Comparison of ENCODE assay signal across 20 mouse cellular contexts in genomic region chr3:122252466-122253253, GRCm38 (mm10). TPM values are rescaled to one million over a fixed set of nuclear protein-coding genes. Genes with fewer than 3 reads are reported as not detected.
DNase-seq lines count a peak whose midpoint lies in the region; ATAC-seq and TF ChIP-seq lines count a peak whose summit lies in the region.
"Had no signal": no experiment of that assay in that cellular context is flagged by ENCODE, and none has a peak within 500 bp of the region (broad histone marks: within the 10 kb centered on the region; RNA-seq: fewer than 3 reads in every experiment).

No protein-coding gene starts in this region.

- ATAC-seq in megakaryocyte-erythroid progenitor cell, adult 5-6 weeks (replicated peaks; ENCODE audit: low FRiP score, low TSS enrichment, poor library complexity, severe bottlenecking) = peak; percentile 26; the same call in 1 of the 2 replicates
- ATAC-seq: forebrain, embryonic 14.5 days; hindbrain, embryonic 16.5 days had no signal

- TF ChIP-seq POLR2A in cortical plate, adult 2 months (IDR thresholded peaks at IDR 0.05; ENCODE audit: extremely low read depth, insufficient read depth, low read length) = no peak

- peak overlapping the region; percentile 39; the same call in 1 of the 2 replicates for H3K27ac ChIP-seq in layer of hippocampus, adult 2 months
- peak overlapping the region; percentile 46; the same call in 1 of the 2 replicates for H3K27ac ChIP-seq in cortical plate, adult 2 months (ENCODE audit: insufficient read depth, low read length)
- H3K27ac ChIP-seq: embryonic facial prominence, embryonic 13.5 days; kidney, embryonic 15.5 days had no signal

- peaks cover 4% of the 10 kb centered on the region for H3K4me1 ChIP-seq in cortical plate, adult 2 months (ENCODE audit: control insufficient read depth, insufficient read depth, low read length)
- H3K4me1 ChIP-seq: embryonic facial prominence, embryonic 13.5 days; kidney, embryonic 15.5 days had no signal

- no peak overlapping the region for H3K4me3 ChIP-seq in layer of hippocampus, adult 2 months
- no peak overlapping the region for H3K4me3 ChIP-seq in cortical plate, adult 2 months (ENCODE audit: insufficient read depth, low read length)
- H3K4me3 ChIP-seq: embryonic facial prominence, embryonic 13.5 days; kidney, embryonic 15.5 days had no signal

- peak; percentile 68 for DNase-seq in adrenal gland, adult 2 months
- DNase-seq in adrenal gland, adult 18-20 months (ENCODE audit: low spot score in 2 of 2) = no peak
- no peak for DNase-seq in layer of hippocampus, adult 2 months (ENCODE audit: low spot score in 2 of 2)
- DNase-seq in layer of hippocampus, adult 8-10 months (ENCODE audit: low spot score in 2 of 2) = no peak
- no peak for DNase-seq in lung, postnatal 36 days
- no peak for DNase-seq in thymus, adult 18-20 months
- DNase-seq: cerebellum, adult 8-10 months; gastrocnemius, postnatal 10 days; heart, adult 18-20 months; heart, postnatal 4 days; kidney, postnatal 4 days; lung, adult 18-20 months; lung, postnatal 14 days; thymus, postnatal 36 days had no signal

- no peak for TF ChIP-seq CTCF in layer of hippocampus, adult 2 months (conservative IDR thresholded peaks at IDR 0.05)
- TF ChIP-seq CTCF in cortical plate, adult 2 months (IDR thresholded peaks at IDR 0.05; ENCODE audit: extremely low read depth, insufficient read depth, low read length) = no peak

RNA-seq across cellular contexts. Expression of gene Gclm, which starts 7.3 kb away (rescaled TPM):
- 10 to 100 TPM; 82.8 to 97.9 TPM for total RNA-seq in adrenal gland, adult 2 months (2021)
- polyA plus RNA-seq in adrenal gland, adult 2 months (2012; rRNA removed) = 161 and 269 TPM in 2 replicates
- total RNA-seq in adrenal gland, adult 18-20 months (2021) = 100 to 1,000 TPM in 1 of 2 experiments, 10 to 100 TPM in 1; 82.6 to 110 TPM
- total RNA-seq in layer of hippocampus, adult 2 months (2021) = 10 to 100 TPM; 53.3 to 70.3 TPM
- 10 to 100 TPM; 80.5 to 97.3 (median 88.5) TPM for total RNA-seq in layer of hippocampus, adult 8-10 months (2022)
- polyA plus RNA-seq in cortical plate, adult 2 months (2012; rRNA removed) = 46.6 and 49.5 TPM in 2 replicates
- total RNA-seq in megakaryocyte-erythroid progenitor cell, adult 5-6 weeks (2014; fragmentation: Nextera tagmentation) = 293 and 359 TPM in 2 replicates
- 158 and 161 TPM in 2 replicates for total RNA-seq in megakaryocyte-erythroid progenitor cell, adult 5-6 weeks (2017)

RNA-seq across cellular contexts. Expression of gene Dnttip2, which starts 21.5 kb away (rescaled TPM):
- total RNA-seq in adrenal gland, adult 2 months (2021) = 10 to 100 TPM; 35.4 to 63.5 TPM
- 1.2 and 2.1 TPM in 2 replicates for polyA plus RNA-seq in adrenal gland, adult 2 months (2012; rRNA removed)
- 10 to 100 TPM; 43.6 to 44.9 TPM for total RNA-seq in adrenal gland, adult 18-20 months (2021)
- 10 to 100 TPM; 30.1 to 30.5 TPM for total RNA-seq in layer of hippocampus, adult 2 months (2021)
- total RNA-seq in layer of hippocampus, adult 8-10 months (2022) = 10 to 100 TPM; 29.5 to 32.2 (median 31.1) TPM
- polyA plus RNA-seq in cortical plate, adult 2 months (2012; rRNA removed) = 17.0 and 17.6 TPM in 2 replicates
- 87.8 and 97.9 TPM in 2 replicates for total RNA-seq in megakaryocyte-erythroid progenitor cell, adult 5-6 weeks (2014; fragmentation: Nextera tagmentation)
- 179 and 194 TPM in 2 replicates for total RNA-seq in megakaryocyte-erythroid progenitor cell, adult 5-6 weeks (2017)

RNA-seq across cellular contexts. Expression of gene Bcar3, which starts 41.3 kb away (rescaled TPM):
- 10 to 100 TPM; 51.6 to 63.5 TPM for total RNA-seq in adrenal gland, adult 2 months (2021)
- polyA plus RNA-seq in adrenal gland, adult 2 months (2012; rRNA removed) = 108 and 128 TPM in 2 replicates
- 10 to 100 TPM; 50.6 to 58.6 TPM for total RNA-seq in adrenal gland, adult 18-20 months (2021)
- total RNA-seq in layer of hippocampus, adult 2 months (2021) = 10 to 100 TPM in 1 of 2 experiments, 1 to 10 TPM in 1; 9.4 to 10.0 TPM
- total RNA-seq in layer of hippocampus, adult 8-10 months (2022) = 10 to 100 TPM in 2 of 4 experiments, 1 to 10 TPM in 2; 8.3 to 11.7 (median 10.1) TPM
- polyA plus RNA-seq in cortical plate, adult 2 months (2012; rRNA removed) = 15.8 and 17.0 TPM in 2 replicates
- 0.84 TPM in 1 of 2 replicates, not detected in the other for total RNA-seq in megakaryocyte-erythroid progenitor cell, adult 5-6 weeks (2014; fragmentation: Nextera tagmentation)
- total RNA-seq in megakaryocyte-erythroid progenitor cell, adult 5-6 weeks (2017) = not detected in 2 replicates

Comparison
In these comparisons a context has a peak if more than half of its experiments do, and no peak if none do; other contexts are left out.
1. RNA of gene Bcar3, which starts 41.3 kb away (total RNA-seq): 51.6 to 63.5 TPM in adrenal gland, adult 2 months, 50.6 to 58.6 TPM in adrenal gland, adult 18-20 months, 8.3 to 11.7 TPM in layer of hippocampus, adult 8-10 months and 9.4 to 10.0 TPM in layer of hippocampus, adult 2 months; 0.84 TPM in megakaryocyte-erythroid progenitor cell, adult 5-6 weeks; every median in the first group is over 4 times any median in the second.